Mouse (Mus musculus) liver, postnatal 0 days (tissue): ENCODE measurements around the gene Cux2. TPM values are rescaled to one million over a fixed set of nuclear protein-coding genes. Genes with fewer than 3 reads are reported as not detected.

Experiments used
- ATAC-seq: fragments of 200-750 bp; cut with Nextera tagmentation; 2 replicates; pipeline ENCODE4 v1.8.0; 2017; ENCODE audit warnings: mild to moderate bottlenecking, moderate library complexity
- DNase-seq: peaks from one replicate; pipeline ENCODE4 v3.0.0-alpha.2; 2016
- H3K27ac ChIP-seq: fragments of 300-500 bp; sonication (generic); 2 replicates; pipeline ENCODE4 v1.5.1; 2014; ENCODE audit warnings: antibody characterized with exemption, moderate library complexity, mild to moderate bottlenecking, low read depth
- H3K27me3 ChIP-seq: fragments of 300-500 bp; sonication (generic); 2 replicates; pipeline ENCODE4 v1.6.1; 2014; ENCODE audit warnings: low read length, control low read depth, mixed read lengths; ENCODE audit not compliant: insufficient read depth
- H3K36me3 ChIP-seq: fragments of 300-500 bp; sonication (generic); replicated peaks from 2 replicates; pipeline ENCODE4 v1.6.1; 2014; ENCODE audit warnings: mild to moderate bottlenecking, control low read depth, low read length, moderate library complexity, mixed read lengths; ENCODE audit not compliant: insufficient read depth
- H3K4me1 ChIP-seq: fragments of 300-500 bp; sonication (generic); 2 replicates; pipeline ENCODE4 v1.6.1; 2014; ENCODE audit warnings: antibody characterized with exemption, mild to moderate bottlenecking, control low read depth; ENCODE audit not compliant: insufficient read depth
- H3K4me2 ChIP-seq: fragments of 300-500 bp; sonication (generic); 2 replicates; pipeline ENCODE4 v1.6.1; 2014; ENCODE audit warnings: low read depth, mild to moderate bottlenecking, low read length, moderate library complexity, mixed read lengths
- H3K4me3 ChIP-seq: fragments of 300-500 bp; sonication (generic); 2 replicates; pipeline ENCODE4 v1.5.1; 2014; ENCODE audit warnings: low read depth, low read length
- H3K9ac ChIP-seq: fragments of 300-500 bp; sonication (generic); replicated peaks from 2 replicates; pipeline ENCODE4 v1.6.1; 2014; ENCODE audit warnings: mild to moderate bottlenecking, moderate library complexity
- H3K9me3 ChIP-seq: fragments of 300-500 bp; sonication (generic); 2 replicates; pipeline ENCODE4 v1.6.1; 2016; ENCODE audit warnings: mild to moderate bottlenecking, control low read depth, low read length, mixed read lengths
- CTCF ChIP-seq: sonication (generic); IDR thresholded peaks from 2 replicates; pipeline ENCODE4 v1.5.1; 2016; ENCODE audit warnings: antibody characterized with exemption, low read depth
- EP300 ChIP-seq: IDR thresholded peaks from 2 replicates; pipeline ENCODE4 v1.6.1; 2016; ENCODE audit warnings: antibody characterized with exemption, low read depth, mild to moderate bottlenecking
- WGBS: fragments of 180-500 bp; shearing (Covaris S2); extraction: QIAGEN DNeasy Blood & Tissue Kit; methylation state at CpG from one replicate; pipeline ENCODE4 v1.1.7; 2014; ENCODE audit not compliant: insufficient replicate concordance; 5-methylcytosine and 5-hydroxymethylcytosine counted together
- polyA plus RNA-seq: library from polyadenylated mRNA; unstranded; fragments of >200 nt; fragmentation: Nextera tagmentation; extraction: Ambion mirVana; gene quantifications from 2 replicates; pipeline ENCODE4 v1.2.1, GENCODE M21; 2015

The Cux2 gene
- polyA plus RNA-seq, 1 experiment from 2014 or later: 3.5 TPM

DNA sequence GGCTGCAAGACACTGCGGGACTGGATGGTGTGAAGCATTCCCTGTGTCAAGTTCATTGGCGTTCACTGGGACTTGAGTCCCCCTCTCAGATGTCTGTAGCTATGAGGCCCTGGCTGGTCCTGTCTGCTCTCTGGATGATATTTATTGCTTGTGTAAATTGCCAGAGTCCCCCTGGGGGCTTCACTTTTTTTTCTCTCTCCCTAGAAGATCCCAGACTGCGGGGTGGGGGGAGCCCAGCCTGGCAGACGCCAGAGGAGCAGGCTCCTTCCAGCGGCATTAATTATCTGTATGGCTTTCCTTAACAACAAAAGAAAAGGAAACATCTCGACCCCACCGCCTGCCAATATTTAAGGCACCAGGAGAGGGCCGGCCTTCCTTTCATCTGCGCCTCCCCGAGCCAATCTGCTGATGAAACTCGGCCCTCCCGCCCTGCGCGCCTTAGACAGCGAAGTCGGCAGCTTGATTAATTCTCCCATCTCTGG, 68.2 kb downstream of the Cux2 start:
- WGBS: 58% methylated on average over 16 of the region's 16 CpGs
- TF ChIP-seq EP300 (no peak), CTCF (no peak)
- no peaks in the 10 kb centered on the region for H3K4me1 ChIP-seq
- H3K4me3 ChIP-seq: no peak overlapping the region
- H3K9ac ChIP-seq: no peak overlapping the region
- H3K9me3 ChIP-seq: no peaks in the 10 kb centered on the region
- no peak overlapping the region for H3K4me2 ChIP-seq
- no peak overlapping the region for H3K27ac ChIP-seq
- ATAC-seq (no peak), DNase-seq (no peak)
- no peaks in the 10 kb centered on the region for H3K27me3 ChIP-seq
- H3K36me3 ChIP-seq: no peaks in the 10 kb centered on the region

DNA sequence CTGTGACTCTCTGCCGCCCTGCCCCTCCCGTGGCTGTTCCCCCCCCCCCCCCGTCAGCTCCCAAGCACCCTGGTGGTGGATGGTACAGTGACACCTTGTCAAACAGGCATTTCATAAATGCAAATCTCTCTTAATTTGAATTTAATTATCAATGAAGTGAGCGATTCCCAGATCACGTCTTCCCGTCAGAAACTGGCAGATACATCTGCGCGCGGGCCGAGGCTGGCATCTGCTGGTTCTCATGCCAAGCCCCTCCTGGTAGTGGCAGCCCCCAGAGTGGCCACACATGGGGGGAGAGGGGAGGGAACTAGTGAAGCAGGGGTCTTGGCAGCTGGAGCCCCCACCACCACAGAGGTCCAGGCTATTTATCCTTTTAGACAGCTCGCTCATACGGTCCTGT, 73.6 kb downstream of the Cux2 start:
- no peak for TF ChIP-seq EP300
- Histone ChIP-seq H3K9ac (no peak overlapping the region), H3K4me2 (no peak overlapping the region), H3K27ac (no peak overlapping the region), H3K9me3 (no peaks in the 10 kb centered on the region), H3K4me1 (no peaks in the 10 kb centered on the region), H3K27me3 (no peaks in the 10 kb centered on the region), H3K4me3 (no peak overlapping the region), H3K36me3 (no peaks in the 10 kb centered on the region)
- 82% methylated on average over 12 of the region's 12 CpGs for WGBS
- no peak for ATAC-seq
- no peak for DNase-seq

DNA sequence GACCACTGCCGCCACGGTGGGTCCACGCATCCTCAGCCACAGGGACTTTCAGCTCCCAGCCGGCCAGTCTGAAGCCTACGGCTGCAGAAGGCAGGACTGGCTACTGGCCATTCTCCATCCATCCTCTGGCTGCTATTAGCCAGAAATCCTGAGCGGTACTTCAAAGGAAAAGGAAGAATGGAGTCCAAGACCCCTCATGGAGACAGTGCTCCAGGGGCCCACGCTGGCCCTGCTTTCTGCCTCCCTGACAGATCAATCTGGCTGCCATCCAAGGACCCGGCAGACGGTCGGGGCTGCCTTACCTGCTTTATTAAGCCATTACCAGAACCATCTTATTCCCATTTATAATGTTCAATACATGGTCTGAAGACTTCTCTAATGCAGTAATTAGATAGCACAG, 76.4 kb downstream of the Cux2 start:
- no peak for DNase-seq
- H3K9ac ChIP-seq: no peak overlapping the region
- WGBS: 70% methylated on average over 10 of the region's 10 CpGs
- H3K4me3 ChIP-seq: no peak overlapping the region
- H3K9me3 ChIP-seq: no peaks in the 10 kb centered on the region
- ATAC-seq: no peak
- H3K27me3 ChIP-seq: no peaks in the 10 kb centered on the region
- H3K4me2 ChIP-seq: no peak overlapping the region
- no peaks in the 10 kb centered on the region for H3K4me1 ChIP-seq
- H3K27ac ChIP-seq: no peak overlapping the region
- no peaks in the 10 kb centered on the region for H3K36me3 ChIP-seq
- TF ChIP-seq EP300 (no peak), CTCF (no peak)

DNA sequence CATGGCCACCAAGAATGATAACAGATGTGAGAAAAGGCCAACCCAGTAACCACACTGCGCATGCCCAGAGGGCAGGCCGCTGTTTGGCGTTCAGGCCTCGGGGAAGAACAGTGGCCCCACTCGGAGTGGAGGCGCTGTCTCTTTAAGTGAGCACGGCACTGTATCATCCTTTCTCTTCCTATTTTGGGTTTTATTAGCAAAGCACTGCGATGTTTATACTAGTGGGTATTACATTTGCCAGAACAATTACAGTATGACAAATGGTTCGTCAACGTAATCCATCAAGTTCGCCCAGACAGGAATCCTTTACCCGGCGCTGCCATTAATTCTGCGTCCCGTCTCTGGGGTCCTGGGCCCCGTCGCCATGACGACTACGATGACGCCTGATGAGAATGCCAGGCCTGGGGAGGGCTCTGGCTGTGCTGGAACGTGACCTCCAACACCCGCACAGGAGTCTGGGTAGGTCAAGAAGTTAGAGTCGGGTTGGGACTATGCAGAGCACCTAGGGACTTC, 77.2 kb downstream of the Cux2 start:
- Histone ChIP-seq H3K36me3 (no peaks in the 10 kb centered on the region), H3K27ac (no peak overlapping the region), H3K4me1 (no peaks in the 10 kb centered on the region), H3K9me3 (no peaks in the 10 kb centered on the region), H3K4me2 (no peak overlapping the region), H3K27me3 (no peaks in the 10 kb centered on the region), H3K9ac (no peak overlapping the region), H3K4me3 (no peak overlapping the region)
- 58% methylated on average over 23 of the region's 23 CpGs for WGBS
- ATAC-seq (no peak), DNase-seq (no peak)
- no peak for TF ChIP-seq CTCF
- TF ChIP-seq EP300: no peak

DNA sequence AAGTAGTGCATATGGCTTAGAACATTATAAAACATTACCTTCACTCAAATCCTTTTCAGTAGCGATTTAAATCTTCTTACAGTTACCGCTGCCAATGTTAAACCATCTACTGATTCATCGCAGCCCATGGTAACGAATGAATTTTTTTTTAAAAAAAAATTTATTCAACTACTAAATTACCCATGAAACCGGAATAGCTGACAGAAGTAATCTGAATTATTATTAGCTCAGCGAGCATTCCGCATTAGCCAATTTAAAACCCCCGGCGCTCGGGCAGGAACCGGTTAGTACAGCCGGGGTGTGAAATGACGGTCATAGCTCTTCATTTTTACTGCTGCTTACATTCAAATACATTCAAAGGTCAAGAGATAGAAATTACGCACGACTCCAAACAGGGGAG, 80.9 kb downstream of the Cux2 start:
- H3K9ac ChIP-seq: no peak overlapping the region
- H3K4me3 ChIP-seq: no peak overlapping the region
- no peak overlapping the region for H3K27ac ChIP-seq
- DNase-seq (no peak), ATAC-seq (no peak)
- no peaks in the 10 kb centered on the region for H3K27me3 ChIP-seq
- H3K36me3 ChIP-seq: no peaks in the 10 kb centered on the region
- no peak overlapping the region for H3K4me2 ChIP-seq
- H3K4me1 ChIP-seq: no peaks in the 10 kb centered on the region; the same call in 1 of the 2 replicates
- WGBS: 89% methylated on average over 15 of the region's 15 CpGs
- no peaks in the 10 kb centered on the region for H3K9me3 ChIP-seq
- TF ChIP-seq CTCF: no peak
- no peak for TF ChIP-seq EP300

DNA sequence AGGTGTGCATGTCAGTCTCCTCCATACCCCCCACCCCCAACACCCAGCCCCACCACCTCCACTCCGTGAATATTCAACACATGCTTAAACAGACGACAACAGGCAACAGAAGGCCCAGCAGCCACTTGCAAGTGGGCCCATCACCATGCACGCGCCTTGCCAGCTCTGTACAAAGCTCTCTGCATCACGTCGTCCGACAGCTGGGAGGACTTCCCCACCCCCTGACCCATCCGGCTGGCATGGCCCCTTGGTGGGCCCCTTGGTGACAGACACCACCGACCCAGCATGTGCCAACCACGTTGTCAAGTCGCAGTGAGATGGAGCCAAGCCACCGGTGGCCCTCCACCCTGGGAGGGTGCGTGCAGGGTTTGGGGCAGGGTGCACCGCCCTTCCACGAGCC, 81.5 kb downstream of the Cux2 start:
- Histone ChIP-seq H3K4me1 (no peaks in the 10 kb centered on the region; the same call in 1 of the 2 replicates), H3K4me3 (no peak overlapping the region), H3K4me2 (no peak overlapping the region), H3K36me3 (no peaks in the 10 kb centered on the region), H3K9ac (no peak overlapping the region), H3K27me3 (no peaks in the 10 kb centered on the region), H3K27ac (no peak overlapping the region), H3K9me3 (no peaks in the 10 kb centered on the region)
- TF ChIP-seq EP300: no peak
- TF ChIP-seq CTCF: no peak
- no peak for DNase-seq
- 86% methylated on average over 15 of the region's 15 CpGs for WGBS
- ATAC-seq: no peak

DNA sequence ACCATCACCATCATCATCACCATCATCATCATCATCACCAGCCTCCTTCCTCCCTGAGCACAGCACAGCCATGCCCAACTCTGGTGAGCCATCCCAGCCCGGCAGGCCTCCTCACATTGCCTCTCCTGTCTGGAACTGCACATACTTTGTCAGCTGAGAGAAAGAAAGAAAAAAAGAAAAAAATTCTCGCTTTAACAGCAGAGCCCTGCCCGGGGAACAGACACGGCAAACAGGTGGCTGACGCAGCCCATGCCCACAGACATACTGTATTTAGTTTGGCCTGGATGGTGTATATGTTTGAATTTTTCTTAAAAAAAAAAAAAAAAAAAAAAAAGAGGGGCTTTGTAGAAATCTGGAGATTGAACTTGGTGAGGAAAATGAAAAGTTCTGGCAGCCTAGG, 82.4 kb downstream of the Cux2 start:
- H3K36me3 ChIP-seq: no peaks in the 10 kb centered on the region
- no peak overlapping the region for H3K4me3 ChIP-seq
- no peaks in the 10 kb centered on the region; the same call in 1 of the 2 replicates for H3K4me1 ChIP-seq
- DNase-seq (no peak), ATAC-seq (no peak)
- H3K4me2 ChIP-seq: no peak overlapping the region
- no peaks in the 10 kb centered on the region for H3K9me3 ChIP-seq
- no peaks in the 10 kb centered on the region for H3K27me3 ChIP-seq
- no peak for TF ChIP-seq CTCF
- TF ChIP-seq EP300: no peak
- no peak overlapping the region for H3K9ac ChIP-seq
- WGBS: 83% methylated on average over 5 of the region's 5 CpGs
- no peak overlapping the region for H3K27ac ChIP-seq
